Mouse (Mus musculus): ENCODE measurements around the gene Ppcdc. TPM values are rescaled to one million over a fixed set of nuclear protein-coding genes. Genes with fewer than 3 reads are reported as not detected.
A peak's percentile ranks its signal among the peaks of the same experiment; 100 is the strongest.
"Not testable (repeated sequence)": the region's sequence is repeated elsewhere in the genome, so short reads cannot be mapped to it uniquely, and the experiment has no call there.

Ppcdc gene
- total RNA-seq, 2 experiments from 2014 or later, result 16.5 to 16.9 TPM

- no peak for TF ChIP-seq CTCF (conservative IDR thresholded peaks at IDR 0.05)
- DNase-seq (ENCODE audit: low spot score in 2 of 2), result no peak
Observed at GRCm38 (mm10) chr9:57440620-57441019, 696 bp upstream of the Ppcdc start.

GRCm38 (mm10) chr9:57439083-57439482 lies 841 bp downstream of the Ppcdc start:
- TF ChIP-seq CTCF (conservative IDR thresholded peaks at IDR 0.05), result no peak
- Histone ChIP-seq H3K4me3 (peak overlapping the region; percentile 61), H3K27ac (peak overlapping the region; percentile 91)
- DNase-seq (ENCODE audit: low spot score in 2 of 2), result no peak

More at GRCm38 (mm10) chr9:57440620-57441019, 696 bp upstream of the Ppcdc start:
- no peak overlapping the region for H3K27ac ChIP-seq
- no peak overlapping the region for H3K4me3 ChIP-seq

GRCm38 (mm10) chr9:57437896-57438614 lies 1.9 kb downstream of the Ppcdc start:
- H3K27ac ChIP-seq, result no peak overlapping the region
- TF ChIP-seq CTCF (conservative IDR thresholded peaks at IDR 0.05), result no peak
- H3K4me3 ChIP-seq, result no peak overlapping the region
- DNase-seq (ENCODE audit: low spot score in 2 of 2), result no peak

GRCm38 (mm10) chr9:57436166-57436565 lies 3.8 kb downstream of the Ppcdc start:
- H3K4me3 ChIP-seq, result no peak overlapping the region
- TF ChIP-seq CTCF (conservative IDR thresholded peaks at IDR 0.05), result no peak
- H3K27ac ChIP-seq, result no peak overlapping the region
- no peak for DNase-seq (ENCODE audit: low spot score in 2 of 2)

GRCm38 (mm10) chr9:57434405-57435165 lies 5.3 kb downstream of the Ppcdc start:
- TF ChIP-seq CTCF (conservative IDR thresholded peaks at IDR 0.05), result no peak
- peak overlapping the region; percentile 90 for H3K27ac ChIP-seq
- DNase-seq (ENCODE audit: low spot score in 2 of 2), result no peak

GRCm38 (mm10) chr9:57433097-57434032 lies 6.6 kb downstream of the Ppcdc start:
- TF ChIP-seq CTCF (conservative IDR thresholded peaks at IDR 0.05), result peak; percentile 97
- no peak overlapping the region for H3K4me3 ChIP-seq
- peak overlapping the region; percentile 90 for H3K27ac ChIP-seq

More at GRCm38 (mm10) chr9:57434405-57435165, 5.3 kb downstream of the Ppcdc start:
- H3K4me3 ChIP-seq, result no peak overlapping the region

GRCm38 (mm10) chr9:57432480-57432879 lies 7.4 kb downstream of the Ppcdc start:
- no peak for TF ChIP-seq CTCF (conservative IDR thresholded peaks at IDR 0.05)
- Histone ChIP-seq H3K4me3 (no peak overlapping the region), H3K27ac (peak overlapping the region; percentile 90)
- DNase-seq (ENCODE audit: low spot score in 2 of 2), result no peak

More at GRCm38 (mm10) chr9:57433097-57434032, 6.6 kb downstream of the Ppcdc start:
- peak; percentile 80 to 85 for DNase-seq (ENCODE audit: low spot score in 2 of 2)

GRCm38 (mm10) chr9:57431202-57431601 lies 8.7 kb downstream of the Ppcdc start:
- Histone ChIP-seq H3K4me3 (no peak overlapping the region), H3K27ac (peak overlapping the region; percentile 90; the same call in 1 of the 2 replicates)
- no peak for DNase-seq (ENCODE audit: low spot score in 2 of 2)
- TF ChIP-seq CTCF (conservative IDR thresholded peaks at IDR 0.05), result no peak

GRCm38 (mm10) chr9:57428391-57428790 lies 11.5 kb downstream of the Ppcdc start:
- Histone ChIP-seq H3K4me3 (no peak overlapping the region), H3K27ac (peak overlapping the region; percentile 58)
- TF ChIP-seq CTCF (conservative IDR thresholded peaks at IDR 0.05), result no peak
- no peak for DNase-seq (ENCODE audit: low spot score in 2 of 2)

GRCm38 (mm10) chr9:57427937-57428336 lies 12.0 kb downstream of the Ppcdc start:
- Histone ChIP-seq H3K4me3 (no peak overlapping the region), H3K27ac (peak overlapping the region; percentile 58; the same call in 1 of the 2 replicates)
- no peak for DNase-seq (ENCODE audit: low spot score in 2 of 2)
- TF ChIP-seq CTCF (conservative IDR thresholded peaks at IDR 0.05), result no peak

GRCm38 (mm10) chr9:57427123-57427522 lies 12.8 kb downstream of the Ppcdc start:
- H3K27ac ChIP-seq, result peak overlapping the region; percentile 58; the same call in 1 of the 2 replicates
- DNase-seq (ENCODE audit: low spot score in 2 of 2); H3K4me3 ChIP-seq: not testable (repeated sequence)

- no peak overlapping the region; the same call in 1 of the 2 replicates for H3K27ac ChIP-seq
- no peak for DNase-seq (ENCODE audit: low spot score in 2 of 2)
- no peak for TF ChIP-seq CTCF (conservative IDR thresholded peaks at IDR 0.05)
- no peak overlapping the region for H3K4me3 ChIP-seq
Observed at GRCm38 (mm10) chr9:57425116-57425515, 14.8 kb downstream of the Ppcdc start.

All from layer of hippocampus, adult 2 months (tissue).